Mouse (Mus musculus) induced T-regulatory cell, adult 2 months (primary cell): ENCODE data around the gene Osbpl9.

ENCODE experiments used
- DNase-seq: peaks from one replicate; pipeline ENCODE4 v3.0.0-alpha.2; 2012; ENCODE audit warnings: low read depth

Gene Osbpl9

DNA sequence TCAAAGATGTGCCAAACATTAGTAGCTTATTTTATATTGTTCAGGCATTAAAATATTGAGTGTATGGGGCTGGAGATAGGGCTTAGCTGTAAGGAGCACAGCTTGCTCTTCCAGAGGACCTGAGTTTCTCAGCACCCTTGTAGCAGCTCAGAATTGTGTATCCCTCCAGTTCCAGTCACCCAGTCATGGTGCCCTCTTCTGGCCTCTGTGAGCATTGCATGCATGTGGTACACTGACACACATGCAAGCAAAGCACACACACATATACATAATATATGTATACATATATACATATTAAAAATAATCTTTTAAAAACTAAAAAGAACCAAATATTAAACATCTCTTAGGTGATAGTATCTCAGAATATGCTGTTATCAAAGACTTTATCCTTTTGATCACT is 165.7 kb downstream of the Osbpl9 start:
- peak; percentile 75 for DNase-seq

DNA sequence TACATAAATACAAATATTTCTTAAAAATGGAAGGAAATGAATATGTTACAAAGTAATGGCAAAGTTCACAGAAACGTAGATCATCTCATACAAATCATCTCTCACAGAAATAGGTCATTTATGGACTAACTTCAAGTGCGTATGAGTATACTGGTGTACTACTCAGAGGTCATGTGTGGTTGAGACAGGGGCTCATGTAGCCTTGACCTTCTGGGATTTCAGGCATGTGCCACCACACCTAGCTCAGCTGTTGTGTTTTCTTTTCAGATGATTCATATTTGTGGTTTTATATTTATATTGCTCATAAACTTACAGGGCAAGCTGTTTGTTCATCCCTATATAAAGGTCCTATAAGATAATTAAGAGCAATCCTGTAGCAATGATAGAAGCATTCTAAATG is 171.8 kb downstream of the Osbpl9 start:
- no peak for DNase-seq

- no peak for DNase-seq
Measured at GRCm38 (mm10) chr4:109029857-109030256, 172.2 kb downstream of the Osbpl9 start.

DNA sequence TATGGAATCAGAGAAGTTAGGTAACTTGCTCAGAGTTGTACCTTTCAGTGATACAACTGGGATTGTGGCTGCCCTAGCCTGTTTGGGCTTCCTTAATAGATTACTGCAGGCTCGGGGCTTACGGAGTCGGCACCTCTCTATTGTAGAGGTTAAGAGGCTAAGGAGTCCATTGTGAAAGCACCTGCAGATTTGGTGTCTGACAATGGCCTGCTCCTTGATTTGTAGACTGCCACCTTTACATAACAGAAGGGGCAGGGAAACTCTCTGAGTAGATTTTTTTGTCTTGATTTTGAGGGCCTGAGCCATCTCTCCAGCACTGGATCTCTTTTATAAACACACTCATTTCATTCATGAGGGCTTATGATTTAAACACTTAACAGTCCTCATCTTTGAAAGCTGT is 175.5 kb downstream of the Osbpl9 start:
- DNase-seq = no peak

GRCm38 (mm10) chr4:109025061-109025460 is 177.0 kb downstream of the Osbpl9 start:
- no peak for DNase-seq

DNA sequence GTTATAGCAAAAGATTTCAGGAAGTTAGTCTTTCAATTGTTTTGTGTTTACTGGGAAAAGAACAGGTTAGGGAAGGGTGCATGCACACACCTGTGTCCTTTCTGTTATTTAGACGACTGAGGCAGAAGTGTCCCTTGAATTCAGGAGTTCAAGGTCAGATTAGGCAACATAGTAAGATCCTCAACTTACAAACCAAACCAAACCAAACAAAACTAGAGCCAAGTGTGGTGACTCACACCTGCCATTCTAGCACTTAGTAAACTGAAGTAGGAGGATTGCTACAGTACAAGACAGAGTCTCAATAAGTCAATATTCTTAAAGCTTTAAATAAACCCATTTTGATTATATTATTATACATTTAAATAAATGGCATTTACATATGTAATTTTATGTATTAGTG is 180.1 kb downstream of the Osbpl9 start:
- no peak for DNase-seq

DNA sequence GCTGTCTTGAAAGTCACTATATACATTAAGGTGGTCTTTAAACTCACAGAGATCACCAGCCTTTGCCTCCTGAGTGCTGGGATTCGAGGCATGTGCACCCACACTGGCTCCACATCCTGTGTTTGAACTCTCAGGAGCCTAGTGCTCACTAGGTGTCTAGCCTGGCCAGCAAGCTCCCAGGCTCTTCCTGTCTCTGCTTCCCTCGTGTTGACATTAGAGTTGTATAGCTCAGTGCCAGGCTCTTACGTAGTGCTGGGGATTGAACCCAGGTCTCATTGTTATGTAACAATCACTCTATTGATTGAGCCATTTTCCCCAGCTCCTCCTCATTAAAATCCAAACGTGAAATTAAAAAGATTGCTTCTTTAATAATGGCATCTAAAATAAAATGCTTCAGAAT is 182.8 kb downstream of the Osbpl9 start:
- no peak for DNase-seq

GRCm38 (mm10) chr4:109017441-109017840 is 184.6 kb downstream of the Osbpl9 start:
- DNase-seq = no peak

DNA sequence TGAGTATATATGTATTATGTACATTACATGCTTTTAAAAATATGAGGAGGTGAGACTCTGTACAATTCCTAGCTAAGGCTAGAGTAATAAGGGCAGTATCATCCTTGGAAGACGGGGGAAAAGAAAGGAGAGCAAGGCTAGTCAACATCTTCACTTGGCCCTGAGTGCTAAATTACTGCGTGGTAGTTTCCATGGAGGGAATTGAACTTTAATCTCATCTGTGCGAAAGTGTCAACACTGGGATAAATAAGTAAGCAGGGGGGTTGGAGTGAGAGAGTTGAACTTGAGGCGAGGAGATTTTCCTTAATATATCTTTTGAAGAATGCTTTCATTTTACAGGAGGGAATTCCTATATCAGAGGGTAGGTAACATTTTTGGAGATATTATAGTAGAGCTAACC is 188.0 kb downstream of the Osbpl9 start:
- no peak for DNase-seq
